Mouse (Mus musculus) v-Abl transformed pro-B cells (cell line): Measurements from ENCODE around the gene Gm42957.
"Not testable (repeated sequence)": the region's sequence is repeated elsewhere in the genome, so short reads cannot be mapped to it uniquely, and the experiment has no call there.

Experiments used
- in situ Hi-C, 2 experiments: fragments of 400-800 bp; cut with MboI; formaldehyde crosslinking; loops; one replicate each; pipeline ENCODE4 v1.15.1; 2025; ENCODE audit not compliant: unreplicated experiment in 2 of 2

The Gm42957 gene

DNA sequence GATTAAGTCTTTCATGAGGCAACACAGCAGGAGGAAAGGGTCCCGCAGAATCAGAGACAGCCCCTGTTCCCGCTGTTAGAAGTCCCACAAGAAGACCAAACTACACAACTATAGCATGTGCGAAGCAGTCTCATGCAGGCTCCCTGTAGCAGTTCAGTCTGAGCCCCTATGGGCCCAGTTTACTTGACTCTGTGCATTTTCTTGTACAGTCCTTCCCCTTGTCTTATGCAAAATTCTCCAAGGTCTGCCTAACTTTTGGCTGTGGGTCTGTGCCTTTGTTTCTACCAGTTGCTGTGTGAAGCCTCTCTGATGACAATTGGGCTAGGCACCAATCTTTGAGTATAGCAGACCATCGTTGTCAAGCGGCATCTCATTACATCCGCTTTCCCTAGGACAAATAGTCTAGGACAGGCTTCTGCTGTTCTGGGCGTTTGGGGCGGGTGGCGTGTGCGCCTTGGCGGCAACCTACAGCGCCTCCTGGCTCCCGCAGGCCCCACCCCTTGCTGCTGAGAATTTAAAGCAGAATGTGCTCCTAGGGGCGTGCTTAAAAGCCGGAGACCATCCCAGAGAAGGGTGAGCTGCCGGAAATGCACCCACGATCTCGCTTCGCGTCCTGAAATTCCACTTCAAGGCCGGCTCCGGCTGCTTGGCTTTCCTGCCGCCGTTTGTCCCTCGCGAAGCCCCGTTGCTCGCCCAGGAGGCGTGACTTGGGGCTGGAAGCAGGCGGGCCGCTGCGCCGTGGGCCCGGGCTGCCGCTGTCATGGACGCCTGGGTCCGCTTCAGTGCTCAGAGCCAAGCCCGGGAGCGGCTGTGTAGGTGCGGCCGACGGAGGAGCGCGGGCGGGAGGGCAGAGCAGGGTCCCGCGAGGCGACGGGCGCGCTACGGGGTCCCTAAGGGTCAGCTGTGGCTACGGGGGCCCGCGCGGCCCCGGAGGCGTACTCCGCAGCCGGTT is at the start of gene Gm42957, which contains the start of gene Pex11b:
Gene Gm42957, plus strand, starts transcription at position 547 of the 952 bp plus-strand sequence.
Gene Pex11b, plus strand, starts transcription at position 449 of the 952 bp plus-strand sequence.
- in situ Hi-C loops = loop anchor here (5.0 to 25.0 kb wide), 2 partner anchors 53 to 348 kb away; partner anchors contain the start of gene Fcgr1 (in 2 of the 2)

DNA sequence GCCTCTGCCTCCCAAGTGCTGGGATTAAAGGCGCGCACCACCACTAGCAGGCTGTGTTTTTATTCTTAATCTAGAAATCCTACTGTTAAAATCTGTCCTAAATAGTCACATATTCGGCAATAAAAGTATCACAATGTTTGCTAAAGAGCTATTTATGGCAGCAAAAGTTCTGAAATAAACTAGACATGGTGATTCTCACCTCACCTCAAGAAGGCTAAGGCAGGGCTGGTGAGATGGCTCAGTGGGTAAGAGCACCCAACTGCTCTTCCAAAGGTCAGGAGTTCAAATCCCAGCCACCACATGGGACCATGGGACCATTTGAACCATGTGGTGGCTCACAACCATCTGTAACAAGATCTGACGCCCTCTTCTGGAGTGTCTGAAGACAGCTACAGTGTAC is 44.6 kb upstream of the Gm42957 start:
- in situ Hi-C loops = no loop called here

DNA sequence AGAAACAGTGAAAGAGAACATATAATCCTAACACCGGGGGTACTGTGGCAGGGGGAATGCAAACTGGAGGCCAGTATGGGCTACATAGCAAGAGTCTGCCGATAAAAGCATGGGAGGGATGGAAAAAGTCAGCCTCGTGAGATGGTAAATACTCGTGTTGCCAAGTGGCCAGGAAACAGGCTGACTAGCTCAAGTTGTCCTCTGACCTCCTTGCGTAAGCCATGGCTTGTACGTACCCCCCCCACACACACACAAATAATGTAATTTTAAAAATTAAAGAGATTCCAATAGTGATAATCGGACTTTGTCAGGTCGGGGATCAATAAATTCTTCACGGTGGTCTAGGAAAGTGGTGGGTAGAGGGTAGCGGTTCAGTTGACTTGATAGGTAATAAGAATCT is 41.9 kb upstream of the Gm42957 start:
- in situ Hi-C loops = no loop called here

DNA sequence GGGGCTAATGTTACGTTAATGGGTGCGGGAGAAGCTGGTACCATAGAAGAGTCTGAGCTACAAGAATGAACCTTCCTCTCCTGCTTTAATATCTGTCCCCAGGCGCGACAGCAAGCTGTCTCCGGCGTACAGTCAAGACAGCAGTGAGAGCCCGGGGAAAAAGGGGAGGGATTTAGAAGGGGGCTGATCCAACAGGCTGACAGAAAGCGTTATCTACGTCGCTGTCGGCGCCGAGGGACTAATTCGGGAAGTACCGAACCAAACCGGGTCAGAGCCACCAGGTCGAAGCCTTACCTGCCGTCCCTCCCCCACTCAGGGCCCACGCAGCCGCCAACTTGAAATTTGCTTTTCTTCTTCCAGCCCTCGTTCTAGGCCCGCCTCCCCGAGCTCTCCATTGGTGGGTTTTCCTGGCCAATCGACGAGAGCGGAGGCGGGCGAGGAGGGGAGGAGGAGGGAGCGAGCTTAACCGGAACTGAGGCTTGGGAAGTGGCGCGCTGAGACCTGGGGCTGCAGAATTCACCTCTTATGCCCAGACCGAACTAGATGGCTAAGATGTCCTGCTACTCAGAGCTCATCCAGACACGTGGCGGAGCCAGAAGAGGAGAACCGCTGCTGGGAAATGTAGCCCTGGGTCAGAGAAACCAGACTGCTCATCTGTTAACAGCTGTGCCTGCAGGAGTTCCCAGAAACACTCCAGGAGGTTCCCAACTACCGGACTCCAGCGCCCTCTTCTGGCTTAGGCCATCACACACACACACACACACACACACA is 41.3 kb upstream of the Gm42957 start, which contains the start of gene Polr3gl:
Gene Polr3gl, minus strand, starts transcription at position 392 of the 771 bp plus-strand sequence.
- in situ Hi-C loops = no loop called here

DNA sequence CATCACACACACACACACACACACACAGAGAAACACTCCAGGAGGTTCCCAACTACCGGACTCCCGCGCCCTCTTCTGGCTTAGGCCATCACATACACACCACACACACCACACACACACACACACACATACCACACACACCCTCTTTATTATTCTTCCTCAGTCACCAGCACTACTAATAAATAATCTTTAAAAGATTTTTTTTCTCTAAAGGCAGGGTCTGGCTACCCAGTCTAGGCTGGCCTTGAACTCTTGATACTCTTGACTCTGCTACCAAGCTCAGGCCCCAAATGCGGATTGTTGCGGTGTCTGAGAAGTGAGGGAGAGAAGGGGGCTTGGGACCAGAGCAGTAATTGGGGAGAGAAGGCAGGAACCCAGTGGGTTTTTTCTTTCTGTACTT is 40.4 kb upstream of the Gm42957 start:
- in situ Hi-C loops = no loop called here

DNA sequence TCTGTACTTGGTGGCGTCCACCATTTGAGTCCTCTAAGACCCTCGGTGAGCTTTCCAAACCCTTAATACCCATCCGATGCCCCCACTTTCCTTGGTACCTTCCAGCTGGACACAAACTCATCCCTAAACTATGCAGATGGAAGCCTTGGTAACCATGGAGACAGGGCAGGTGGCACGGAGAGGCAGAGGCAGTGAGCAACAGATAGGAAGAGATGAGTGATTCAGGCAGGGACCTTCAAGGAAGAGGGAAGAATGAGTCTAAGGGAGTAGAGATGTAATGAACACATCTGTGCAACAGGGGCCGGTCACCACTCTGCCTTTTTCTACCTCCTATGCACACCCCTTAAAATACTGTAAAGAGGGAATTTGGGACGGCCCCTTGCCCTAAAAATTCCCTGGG is 39.6 kb upstream of the Gm42957 start:
- in situ Hi-C loops = no loop called here

DNA sequence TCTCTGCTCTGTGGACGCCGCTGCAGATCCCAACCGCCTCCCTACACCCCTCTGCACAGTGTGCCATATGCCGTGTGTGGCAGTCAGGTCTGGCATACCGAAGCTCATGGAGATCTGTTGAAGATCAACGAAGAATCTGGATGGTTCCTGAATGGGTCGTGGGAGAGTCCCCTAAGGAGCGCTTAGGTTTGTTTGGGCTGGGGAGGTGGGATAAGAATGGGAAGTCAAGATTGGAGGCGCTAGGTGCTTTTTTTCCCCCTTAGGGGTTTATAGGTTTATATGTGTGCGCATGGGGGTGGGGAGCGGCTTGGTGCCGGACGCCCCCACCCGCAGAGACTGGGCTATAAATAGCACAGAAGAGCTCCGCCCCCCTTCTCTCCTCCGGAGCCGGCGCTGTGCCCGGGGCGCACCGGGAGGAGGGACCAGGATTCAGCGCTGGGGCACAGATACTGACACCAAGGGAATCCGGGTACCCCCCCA is 39.0 kb upstream of the Gm42957 start, which contains the start of gene Ankrd34a:
Gene Ankrd34a, plus strand, starts transcription at position 409 of the 480 bp plus-strand sequence.
- in situ Hi-C loops = no loop called here

DNA sequence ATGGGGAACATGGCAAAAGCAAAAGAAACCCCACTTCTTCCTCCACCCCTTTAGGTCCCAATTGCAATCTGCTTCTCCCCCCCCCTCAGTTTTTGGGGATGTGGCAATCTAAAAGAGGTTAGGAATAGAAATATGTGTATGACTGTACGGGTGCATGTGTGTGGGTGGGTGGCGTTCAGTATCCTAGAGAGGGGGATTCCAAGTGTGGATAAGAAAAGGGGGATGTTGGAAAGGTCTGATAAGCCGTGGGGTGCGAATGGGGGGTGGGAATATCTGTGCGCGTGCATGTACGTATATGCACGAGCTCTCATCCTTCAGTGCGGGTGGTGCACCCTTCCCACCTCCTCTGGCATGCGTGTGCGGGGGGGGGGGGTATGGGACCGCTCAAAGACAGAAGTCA is 38.4 kb upstream of the Gm42957 start:
- in situ Hi-C loops = no loop called here

DNA sequence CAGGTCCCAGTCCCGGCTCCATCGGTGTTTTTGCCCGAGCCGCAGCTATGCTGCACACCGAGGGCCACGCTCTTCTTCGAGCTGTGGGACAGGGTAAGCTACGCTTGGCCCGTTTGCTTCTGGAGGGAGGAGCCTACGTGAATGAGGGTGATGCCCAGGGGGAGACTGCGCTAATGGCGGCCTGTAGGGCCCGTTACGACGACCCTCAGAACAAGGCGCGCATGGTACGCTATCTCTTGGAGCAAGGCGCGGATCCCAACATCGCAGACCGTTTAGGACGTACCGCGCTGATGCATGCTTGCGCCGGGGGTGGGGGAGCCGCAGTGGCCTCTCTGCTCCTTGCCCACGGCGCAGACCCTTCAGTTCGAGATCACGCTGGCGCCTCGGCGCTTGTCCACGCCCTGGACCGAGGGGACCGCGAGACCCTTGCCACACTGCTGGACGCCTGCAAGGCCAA is 37.8 kb upstream of the Gm42957 start:
- in situ Hi-C loops = no loop called here

DNA sequence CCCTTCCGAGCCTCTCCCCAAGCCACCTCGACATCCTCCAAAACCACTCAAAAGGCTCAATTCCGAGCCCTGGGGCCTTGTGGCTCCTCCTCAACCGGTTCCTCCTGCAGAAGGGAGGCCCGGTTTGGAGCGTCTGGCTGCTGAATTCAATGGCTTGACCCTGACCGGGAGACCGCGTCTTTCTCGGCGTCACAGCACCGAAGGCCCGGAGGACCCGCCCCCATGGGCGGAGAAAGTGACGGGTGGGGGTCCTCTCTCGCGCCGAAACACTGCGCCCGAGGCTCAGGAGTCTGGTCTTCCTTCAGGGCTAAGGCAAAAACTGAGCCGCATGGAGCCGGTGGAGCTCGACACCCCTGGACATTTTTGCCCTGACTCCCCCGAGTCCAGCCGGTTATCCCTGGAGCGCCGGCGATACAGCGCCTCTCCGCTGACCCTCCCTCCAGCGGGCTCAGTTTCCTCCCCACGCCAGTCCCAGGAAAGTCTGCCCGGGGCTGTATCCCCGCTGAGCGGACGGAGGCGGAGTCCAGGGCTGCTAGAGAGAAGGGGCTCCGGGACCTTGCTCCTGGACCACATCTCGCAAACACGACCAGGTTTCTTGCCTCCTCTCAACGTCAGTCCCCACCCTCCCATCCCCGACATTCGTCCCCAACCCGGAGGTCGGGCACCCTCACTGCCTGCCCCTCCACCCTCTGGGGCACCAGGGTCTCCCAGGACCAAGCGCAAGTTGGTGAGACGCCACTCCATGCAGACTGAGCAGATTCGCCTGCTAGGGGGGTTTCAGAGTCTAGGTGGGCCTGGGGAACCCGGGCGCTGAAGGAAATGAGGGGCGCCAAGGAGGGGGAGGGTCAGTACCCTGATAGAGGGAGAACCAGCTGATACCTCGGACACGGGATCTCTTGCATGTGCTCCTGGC is 36.9 kb upstream of the Gm42957 start:
- in situ Hi-C loops = no loop called here

DNA sequence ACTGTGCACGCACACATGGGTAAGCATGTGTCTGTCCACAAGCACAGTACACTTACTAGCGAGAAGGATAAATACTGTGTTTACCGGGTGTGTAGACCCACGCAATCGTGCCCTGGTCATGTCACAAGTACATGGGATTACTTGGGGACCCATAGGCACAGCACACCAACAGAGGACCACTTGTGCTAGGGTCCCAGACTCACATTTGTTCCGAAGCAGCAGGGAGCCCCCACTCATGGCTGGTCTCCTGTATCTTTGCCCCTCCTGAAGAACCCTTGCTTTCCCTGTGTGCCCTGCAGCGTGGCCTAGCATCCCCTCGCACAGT is 36.2 kb upstream of the Gm42957 start:
- in situ Hi-C loops = no loop called here

DNA sequence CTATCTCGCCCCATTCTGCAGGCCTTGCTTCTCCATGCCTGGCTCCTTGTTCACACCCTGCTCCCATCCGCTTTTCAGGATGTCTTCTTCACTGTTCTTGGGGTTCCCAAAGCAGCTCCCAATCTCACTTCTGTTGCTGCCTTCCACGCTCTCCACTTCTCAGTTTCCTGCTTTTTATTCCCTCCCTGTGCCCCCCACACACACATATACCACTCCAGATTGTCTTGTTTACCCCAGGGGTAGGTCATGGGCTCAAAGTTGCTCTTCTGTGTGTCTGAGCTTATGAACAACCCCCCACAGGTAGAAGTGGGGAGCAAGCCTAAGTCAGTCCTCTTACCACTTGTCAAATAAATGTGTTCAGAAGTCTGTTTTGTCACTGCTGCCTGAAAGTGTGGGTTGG is 35.9 kb upstream of the Gm42957 start:
- in situ Hi-C loops = no loop called here

DNA sequence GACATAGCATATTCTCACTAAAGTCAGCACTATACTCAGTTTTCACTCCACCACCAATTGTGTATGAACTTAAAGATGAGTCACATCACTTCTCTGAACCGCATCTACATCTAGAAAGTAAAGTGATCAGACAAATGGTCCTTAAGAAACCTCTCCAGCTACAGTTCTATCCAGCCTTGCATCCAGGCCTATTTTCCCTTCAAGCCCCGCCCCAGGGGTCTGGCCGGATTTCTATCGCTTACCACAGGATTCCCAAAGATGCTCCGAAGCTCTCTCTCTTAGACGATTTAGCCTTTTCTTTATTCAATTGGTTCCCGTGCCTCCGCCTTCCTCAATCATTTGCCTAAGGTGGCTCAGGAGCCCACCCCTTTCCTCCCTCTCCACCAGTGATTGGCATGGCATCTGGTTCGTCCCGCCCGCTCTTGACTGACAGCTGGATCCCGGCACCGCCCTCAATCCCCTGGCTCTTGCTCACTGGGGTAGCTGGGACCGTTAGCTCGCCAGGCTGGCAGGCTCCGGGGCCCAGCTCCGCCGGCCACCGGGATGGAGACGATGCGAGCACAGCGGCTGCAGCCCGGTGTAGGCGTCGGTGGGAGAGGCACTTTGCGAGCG is 34.5 kb upstream of the Gm42957 start, which contains the start of gene Lix1l:
Gene Lix1l, plus strand, starts transcription at position 511 of the 612 bp plus-strand sequence.
- in situ Hi-C loops = no loop called here

DNA sequence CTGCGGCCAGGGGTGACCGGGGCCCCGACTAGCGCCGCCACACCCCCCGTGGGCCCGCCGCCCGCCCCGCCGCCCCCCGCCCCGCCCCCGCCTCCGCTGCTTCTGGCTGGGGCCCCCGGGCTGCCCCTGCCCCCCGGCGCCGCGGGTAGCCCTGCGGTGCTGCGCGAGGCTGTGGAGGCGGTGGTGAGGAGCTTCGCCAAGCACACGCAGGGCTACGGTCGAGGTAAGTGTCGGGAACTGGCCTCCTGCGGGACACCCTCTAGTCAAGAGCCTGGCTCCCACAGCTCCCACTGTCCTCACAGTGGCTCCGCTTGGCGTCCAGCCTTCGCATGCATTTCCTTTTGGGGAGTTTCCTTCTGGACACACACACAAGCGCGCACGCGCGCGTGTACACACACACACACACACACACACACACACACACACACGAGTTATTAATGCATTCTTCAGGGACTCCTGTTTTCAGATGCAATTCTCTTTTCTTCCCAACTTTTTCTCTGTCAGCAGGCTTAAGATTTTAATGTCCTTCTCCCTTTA is 34.0 kb upstream of the Gm42957 start:
- in situ Hi-C loops = no loop called here

DNA sequence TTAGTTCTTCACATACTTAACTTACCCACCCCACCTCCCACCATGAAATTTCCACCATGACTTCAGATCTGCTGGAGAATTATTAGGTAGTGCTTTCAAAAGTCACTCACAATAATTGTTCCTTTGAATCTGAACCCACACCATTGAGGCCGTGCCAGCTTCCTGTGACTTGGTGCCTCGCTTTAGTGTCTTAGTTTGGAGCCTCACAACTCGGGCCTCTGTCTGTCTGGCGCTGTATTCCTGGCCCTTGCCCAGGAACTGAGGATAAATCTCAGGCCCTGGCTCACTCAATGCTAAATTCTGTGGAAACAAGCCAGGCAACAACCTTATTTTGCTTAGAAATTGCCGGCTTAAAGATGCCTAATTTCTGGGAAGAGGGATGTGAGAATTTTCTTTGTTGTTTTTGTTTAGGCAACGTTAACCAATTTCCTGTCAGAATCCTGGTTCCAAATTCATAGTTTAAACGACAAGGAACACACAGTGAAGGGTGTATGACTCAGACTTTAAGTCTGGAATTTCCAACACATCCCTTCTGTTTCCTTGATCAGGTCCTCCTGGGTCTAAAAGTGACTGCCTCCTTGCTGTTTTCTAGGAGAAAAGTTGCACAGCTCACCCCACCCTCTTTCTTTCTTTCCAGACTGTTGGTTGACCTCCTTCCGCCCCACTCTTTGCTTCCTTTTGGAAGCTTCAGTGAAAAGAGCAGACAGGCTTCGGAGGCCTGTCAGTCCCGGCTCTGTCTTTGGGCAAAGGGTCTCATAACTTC is 33.2 kb upstream of the Gm42957 start:
- in situ Hi-C loops = no loop called here

DNA sequence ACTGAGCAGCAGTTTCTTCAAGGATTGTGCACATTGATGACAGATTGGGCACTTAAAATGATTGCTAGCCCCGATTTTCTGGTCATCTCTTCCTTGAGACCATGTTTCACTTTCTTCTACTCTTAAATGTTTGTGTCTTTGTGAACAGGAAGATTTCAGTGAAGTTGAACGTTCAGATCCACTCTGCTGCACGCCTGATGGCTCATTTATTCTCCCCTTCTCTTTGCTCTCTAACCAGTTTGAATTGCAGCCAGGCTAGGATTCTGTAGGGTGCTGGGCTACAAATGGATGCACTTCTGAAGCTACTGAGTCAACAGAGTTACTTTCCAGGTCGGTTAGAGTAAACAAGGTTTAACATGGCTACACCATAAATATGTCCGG is 32.6 kb upstream of the Gm42957 start:
- in situ Hi-C loops = no loop called here

DNA sequence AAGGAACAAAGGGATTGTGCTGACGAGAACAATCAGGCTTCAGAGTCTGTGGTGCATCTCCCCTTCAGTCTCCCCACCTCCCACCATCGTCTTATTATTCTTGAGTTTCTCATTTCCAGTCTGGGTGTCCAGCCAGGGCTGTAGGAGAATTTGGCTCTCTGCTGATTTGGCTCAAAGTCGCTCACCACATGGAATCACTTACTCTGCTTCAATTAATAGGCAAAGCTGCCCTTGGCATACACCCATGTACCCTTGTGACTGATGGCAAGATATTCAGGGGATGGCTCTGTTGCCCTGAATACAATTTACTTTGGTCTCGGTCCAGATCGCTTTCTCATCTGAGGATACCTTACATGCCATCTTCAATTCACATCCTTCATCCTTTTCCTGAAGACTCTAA is 32.0 kb upstream of the Gm42957 start:
- in situ Hi-C loops = no loop called here

DNA sequence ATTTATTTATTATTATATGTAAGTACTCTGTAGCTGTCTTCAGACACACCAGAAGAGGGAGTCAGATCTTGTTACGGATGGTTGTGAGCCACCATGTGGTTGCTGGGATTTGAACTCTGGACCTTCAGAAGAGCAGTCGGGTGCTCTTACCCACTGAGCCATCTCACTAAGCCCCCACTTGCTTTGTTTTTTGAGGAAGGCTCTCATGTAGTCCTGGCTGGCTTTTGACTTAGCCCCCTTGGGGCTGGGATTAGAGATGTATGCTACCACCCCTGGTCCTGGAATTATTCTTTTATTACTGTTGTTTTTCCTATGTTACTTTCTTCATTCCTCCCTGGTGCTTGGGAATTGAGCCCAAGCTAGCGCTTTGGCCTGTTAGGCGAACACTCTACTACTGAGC is 29.3 kb upstream of the Gm42957 start:
- in situ Hi-C loops = not testable (repeated sequence)

DNA sequence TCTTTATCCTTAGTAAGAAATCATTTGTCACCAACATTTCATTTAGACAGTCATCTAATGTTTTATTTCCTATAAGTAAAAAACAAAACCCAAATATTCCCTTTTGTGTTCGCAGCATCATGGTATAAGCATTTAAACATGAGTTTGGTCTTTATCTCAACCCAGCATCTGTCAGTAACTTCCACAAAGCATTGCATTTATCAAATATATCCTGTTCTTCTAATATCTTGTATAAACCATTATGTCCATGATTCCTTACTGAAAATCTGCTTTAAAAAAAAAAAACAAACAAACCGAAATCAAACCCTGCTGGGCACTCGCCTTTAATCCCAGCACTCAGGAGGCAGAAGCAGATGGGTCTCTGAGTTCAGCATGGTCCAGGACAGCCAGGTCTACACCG is 28.7 kb upstream of the Gm42957 start:
- in situ Hi-C loops = no loop called here
